Mouse (Mus musculus): ENCODE data around the gene Nup188. TPM values are rescaled to one million over a fixed set of nuclear protein-coding genes. Genes with fewer than 3 reads are reported as not detected.

Nup188 gene
- polyA plus RNA-seq, 1 experiment from 2014 or later: 42.3 TPM

DNA sequence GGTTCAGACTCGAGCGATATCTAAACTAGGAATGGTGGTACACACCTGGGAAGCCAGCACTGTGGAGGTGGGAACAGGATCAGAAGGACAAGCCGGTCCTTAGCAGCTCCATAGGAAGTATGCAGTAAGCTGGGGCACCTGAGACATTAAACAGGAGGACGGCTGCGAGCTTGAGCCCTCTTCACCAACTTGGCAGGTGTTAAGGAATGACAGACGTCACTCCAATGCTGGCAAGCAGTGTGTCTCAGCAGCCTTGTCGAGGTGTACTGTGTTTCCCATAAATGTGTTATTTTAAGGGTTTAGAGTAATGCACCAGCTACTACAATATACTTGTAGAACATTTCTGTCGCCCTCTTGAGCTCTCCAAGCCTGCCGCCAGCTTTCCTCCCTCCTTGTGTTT, 100.7 kb downstream of the Nup188 start:
- 0 out of 2 replicates have a peak, but pooled peaks cover 4% of the 10 kb centered on the region for H3K4me1 ChIP-seq
- no peak overlapping the region for H3K27ac ChIP-seq
- H3K4me2 ChIP-seq: no peak overlapping the region
- WGBS: 87% methylated on average over 9 of the region's 9 CpGs
- no peak overlapping the region for H3K4me3 ChIP-seq (replicated peaks)
- no peak for ATAC-seq (ENCODE audit: low FRiP score)
- no peaks in the 10 kb centered on the region for H3K27me3 ChIP-seq
- no peak overlapping the region for H3K9ac ChIP-seq
- H3K36me3 ChIP-seq (replicated peaks): peaks cover 38% of the 10 kb centered on the region
- H3K9me3 ChIP-seq: no peaks in the 10 kb centered on the region

DNA sequence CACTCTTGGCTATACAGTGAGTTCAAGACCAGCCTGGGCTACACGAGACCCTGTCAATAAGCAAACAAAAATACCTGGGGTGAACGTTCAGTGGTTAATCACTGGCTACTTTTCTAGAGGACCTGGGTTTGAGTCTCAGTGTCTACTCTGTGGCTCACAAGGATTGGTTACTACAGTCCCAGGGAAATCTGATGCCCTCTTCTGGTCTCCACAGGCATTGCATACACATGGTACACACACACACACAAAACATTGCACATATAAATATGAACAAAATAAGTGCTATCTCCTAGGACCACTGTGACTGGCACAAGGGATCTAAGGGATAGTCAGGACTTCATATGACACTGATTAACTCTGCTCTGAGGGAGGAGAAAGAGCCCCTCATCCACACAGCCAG, 102.8 kb downstream of the Nup188 start:
- no peak overlapping the region for H3K27ac ChIP-seq
- ATAC-seq (ENCODE audit: low FRiP score): no peak
- WGBS: 92% methylated on average over 2 of the region's 2 CpGs
- no peaks in the 10 kb centered on the region for H3K27me3 ChIP-seq
- H3K4me1 ChIP-seq: peaks cover 15% of the 10 kb centered on the region
- H3K4me3 ChIP-seq (replicated peaks): no peak overlapping the region
- H3K9me3 ChIP-seq: no peaks in the 10 kb centered on the region
- H3K4me2 ChIP-seq: no peak overlapping the region
- H3K36me3 ChIP-seq (replicated peaks): peaks cover 21% of the 10 kb centered on the region
- no peak overlapping the region for H3K9ac ChIP-seq

DNA sequence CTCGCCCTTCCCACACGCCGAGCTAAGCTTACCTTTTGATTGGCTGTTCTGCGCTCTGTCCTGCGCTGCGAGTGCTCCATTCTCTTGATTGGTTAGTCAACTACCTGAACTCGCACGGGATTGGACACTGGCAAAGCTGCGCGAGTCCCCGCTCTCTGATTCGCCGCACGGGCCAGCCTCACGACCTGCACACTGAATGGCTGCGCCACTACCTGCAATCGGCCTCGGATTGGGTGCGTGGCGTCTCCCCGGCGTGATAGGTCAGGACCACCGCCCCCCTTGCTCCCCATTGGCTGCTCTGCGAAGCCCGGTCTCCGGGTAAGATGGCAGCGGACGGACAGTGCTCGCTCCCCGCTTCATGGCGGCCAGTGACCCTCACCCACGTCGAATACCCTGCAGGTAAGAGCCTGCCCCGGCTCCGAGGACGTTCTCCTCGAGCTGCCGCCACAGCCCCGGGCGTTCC, 105.9 kb downstream of the Nup188 start, which contains the start of gene Dolpp1:
Gene Dolpp1, plus strand, starts transcription at position 141 of the 463 bp plus-strand sequence.
- peak; percentile 98 for ATAC-seq (ENCODE audit: low FRiP score)
- no peaks in the 10 kb centered on the region for H3K9me3 ChIP-seq
- no peaks in the 10 kb centered on the region for H3K27me3 ChIP-seq
- H3K4me2 ChIP-seq: peak within 1 kb of the TSS; percentile 93
- WGBS: under 1% methylated on average over 40 of the region's 40 CpGs
- H3K36me3 ChIP-seq (replicated peaks): peaks cover 24% of the 10 kb centered on the region
- peak within 1 kb of the TSS; percentile 73 for H3K4me3 ChIP-seq (replicated peaks)
- peak within 1 kb of the TSS; percentile 71 for H3K9ac ChIP-seq
- peak within 1 kb of the TSS; percentile 88 for H3K27ac ChIP-seq
- peaks cover 18% of the 10 kb centered on the region for H3K4me1 ChIP-seq

DNA sequence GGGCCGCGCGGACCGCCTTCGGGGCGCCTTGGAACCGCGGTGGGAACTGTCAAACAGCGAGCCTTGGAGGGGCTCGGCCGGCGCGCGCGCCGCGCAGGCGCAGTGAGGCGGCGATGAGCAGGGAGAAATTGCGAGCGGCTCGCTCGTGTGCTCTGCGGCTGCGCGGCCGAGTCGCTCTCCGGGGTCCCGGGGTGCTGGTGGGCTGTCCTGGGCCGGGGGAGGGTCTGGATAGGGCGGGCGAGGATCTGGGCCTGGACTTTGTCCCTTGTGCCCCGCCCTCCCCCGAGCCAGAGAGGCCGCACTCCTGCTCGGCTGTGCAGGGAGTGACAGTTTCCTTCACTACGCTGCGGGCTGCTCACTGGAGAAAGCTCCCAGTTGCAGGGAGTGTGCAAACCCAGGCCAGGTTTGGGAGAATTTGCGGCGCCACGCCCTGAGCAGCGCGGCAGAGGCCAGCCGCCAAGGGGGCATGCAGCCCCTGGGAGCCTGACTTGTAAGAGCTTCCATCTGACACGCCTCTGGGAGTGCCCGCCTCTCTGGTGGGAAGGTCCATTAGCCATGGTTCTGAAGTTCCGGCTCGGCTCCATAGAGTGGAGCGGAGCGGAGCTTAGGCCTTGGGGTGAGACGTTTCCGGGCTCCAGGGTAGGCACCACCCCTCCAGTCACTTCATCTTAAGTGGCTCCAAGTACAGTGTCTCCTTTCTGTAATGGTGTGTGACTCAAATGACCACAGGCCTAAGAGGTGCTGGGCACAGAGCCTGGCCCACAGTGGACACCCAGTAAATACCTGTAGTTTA, 106.6 kb downstream of the Nup188 start:
- H3K27ac ChIP-seq: peak overlapping the region; percentile 88
- peak overlapping the region; percentile 71 for H3K9ac ChIP-seq
- H3K9me3 ChIP-seq: no peaks in the 10 kb centered on the region
- H3K36me3 ChIP-seq (replicated peaks): peaks cover 30% of the 10 kb centered on the region
- peaks cover 20% of the 10 kb centered on the region for H3K4me1 ChIP-seq
- peak overlapping the region; percentile 93 for H3K4me2 ChIP-seq
- H3K27me3 ChIP-seq: no peaks in the 10 kb centered on the region
- peak overlapping the region; percentile 73 for H3K4me3 ChIP-seq (replicated peaks)
- peak; percentile 81 for ATAC-seq (ENCODE audit: low FRiP score)
- 1% methylated on average over 54 of the region's 54 CpGs for WGBS

DNA sequence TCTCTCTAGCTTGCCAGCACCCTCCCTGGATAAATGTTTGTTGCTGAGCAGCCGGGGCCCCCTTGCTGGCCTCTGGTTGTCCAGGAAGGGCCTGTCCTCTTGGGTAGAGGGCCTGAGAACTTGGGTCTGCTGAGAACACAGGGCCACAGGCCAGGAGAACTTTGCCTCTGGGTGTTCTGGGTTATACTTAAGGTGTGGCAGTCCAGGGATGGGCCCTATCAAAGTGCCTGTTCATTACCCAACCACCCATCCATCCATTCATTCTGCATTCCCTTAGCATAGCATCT, 107.1 kb downstream of the Nup188 start:
- no peaks in the 10 kb centered on the region for H3K9me3 ChIP-seq
- peak overlapping the region; percentile 71 for H3K9ac ChIP-seq
- no peak for ATAC-seq (ENCODE audit: low FRiP score)
- H3K27me3 ChIP-seq: no peaks in the 10 kb centered on the region
- H3K4me2 ChIP-seq: peak overlapping the region; percentile 93
- peak overlapping the region; percentile 88; the same call in 1 of the 2 replicates for H3K27ac ChIP-seq
- peaks cover 25% of the 10 kb centered on the region for H3K4me1 ChIP-seq
- WGBS: 77% methylated on average over 1 of the region's 1 CpGs
- H3K4me3 ChIP-seq (replicated peaks): peak overlapping the region; percentile 73
- peaks cover 35% of the 10 kb centered on the region for H3K36me3 ChIP-seq (replicated peaks)

Small RNA genes lying within 50 kb of the gene (microRNA-seq; reads per million reads assigned to microRNA genes)
- not detected for gene Gm47292

Other genes starting within 250 kb of the Nup188 start
- gene Wdr34, start 237.5 kb upstream of the Nup188 start, polyA plus RNA-seq (2016; fragmentation: Nextera tagmentation; extraction: Ambion mirVana): 42.3 and 42.5 TPM in 2 replicates
- 774 and 776 TPM in 2 replicates for gene Set, start 229.0 kb upstream of the Nup188 start, polyA plus RNA-seq (2016; fragmentation: Nextera tagmentation; extraction: Ambion mirVana)
- gene Pkn3, start 208.7 kb upstream of the Nup188 start, polyA plus RNA-seq (2016; fragmentation: Nextera tagmentation; extraction: Ambion mirVana): 10.3 TPM in 2 replicates
- 22.9 TPM in 2 replicates for gene Zdhhc12, start 192.7 kb upstream of the Nup188 start, polyA plus RNA-seq (2016; fragmentation: Nextera tagmentation; extraction: Ambion mirVana)
- 9.2 and 9.5 TPM in 2 replicates for gene Zer1, start 161.8 kb upstream of the Nup188 start, polyA plus RNA-seq (2016; fragmentation: Nextera tagmentation; extraction: Ambion mirVana)
- gene Tbc1d13, start 152.7 kb upstream of the Nup188 start, polyA plus RNA-seq (2016; fragmentation: Nextera tagmentation; extraction: Ambion mirVana): 8.3 and 14.0 TPM in 2 replicates
- 9.7 and 13.4 TPM in 2 replicates for gene Endog, start 114.9 kb upstream of the Nup188 start, polyA plus RNA-seq (2016; fragmentation: Nextera tagmentation; extraction: Ambion mirVana)
- gene Spout1, start 107.9 kb upstream of the Nup188 start, polyA plus RNA-seq (2016; fragmentation: Nextera tagmentation; extraction: Ambion mirVana): 67.0 and 69.2 TPM in 2 replicates
- gene Kyat1, start 80.5 kb upstream of the Nup188 start, polyA plus RNA-seq (2016; fragmentation: Nextera tagmentation; extraction: Ambion mirVana): 9.0 and 9.4 TPM in 2 replicates
- gene Lrrc8a, start 48.7 kb upstream of the Nup188 start, polyA plus RNA-seq (2016; fragmentation: Nextera tagmentation; extraction: Ambion mirVana): 22.8 and 35.9 TPM in 2 replicates
- 0.29 and 0.64 TPM in 2 replicates for gene Gm28035, start 45.8 kb upstream of the Nup188 start, polyA plus RNA-seq (2016; fragmentation: Nextera tagmentation; extraction: Ambion mirVana)
- 5.0 and 5.4 TPM in 2 replicates for gene Phyhd1, start 20.2 kb upstream of the Nup188 start, polyA plus RNA-seq (2016; fragmentation: Nextera tagmentation; extraction: Ambion mirVana)
- gene Gm28038, start 5.4 kb upstream of the Nup188 start, polyA plus RNA-seq (2016; fragmentation: Nextera tagmentation; extraction: Ambion mirVana): not detected in 2 replicates
- gene Dolk, start 63 bp upstream of the Nup188 start, polyA plus RNA-seq (2016; fragmentation: Nextera tagmentation; extraction: Ambion mirVana): 25.4 and 25.6 TPM in 2 replicates
- gene Sh3glb2, start 72.9 kb downstream of the Nup188 start, polyA plus RNA-seq (2016; fragmentation: Nextera tagmentation; extraction: Ambion mirVana): 99.8 and 110 TPM in 2 replicates
- gene Miga2, start 77.8 kb downstream of the Nup188 start, polyA plus RNA-seq (2016; fragmentation: Nextera tagmentation; extraction: Ambion mirVana): 24.4 and 25.2 TPM in 2 replicates
- gene Dolpp1, start 105.9 kb downstream of the Nup188 start, polyA plus RNA-seq (2016; fragmentation: Nextera tagmentation; extraction: Ambion mirVana): 51.4 and 52.3 TPM in 2 replicates
- gene Crat, start 129.4 kb downstream of the Nup188 start, polyA plus RNA-seq (2016; fragmentation: Nextera tagmentation; extraction: Ambion mirVana): 22.5 and 23.0 TPM in 2 replicates
- 131 and 144 TPM in 2 replicates for gene Ptpa, start 129.6 kb downstream of the Nup188 start, polyA plus RNA-seq (2016; fragmentation: Nextera tagmentation; extraction: Ambion mirVana)
- 2.3 and 2.7 TPM in 2 replicates for gene Ier5l, start 187.8 kb downstream of the Nup188 start, polyA plus RNA-seq (2016; fragmentation: Nextera tagmentation; extraction: Ambion mirVana)

All from forebrain, embryonic 12.5 days (tissue).